Mouse (Mus musculus) effector memory CD4-positive, alpha-beta T cell, adult 7 months (primary cell): ENCODE measurements around the gene Ccr1l1. TPM values are rescaled to one million over a fixed set of nuclear protein-coding genes. Genes with fewer than 3 reads are reported as not detected.

ENCODE experiments used
- polyA plus RNA-seq: library from polyadenylated mRNA; unstranded; fragments of 100-300 nt; shearing (Covaris generic); gene quantifications from one replicate; pipeline ENCODE4 v1.2.1, GENCODE M21; 2017

The Ccr1l1 gene
- not detected for polyA plus RNA-seq

DNA sequence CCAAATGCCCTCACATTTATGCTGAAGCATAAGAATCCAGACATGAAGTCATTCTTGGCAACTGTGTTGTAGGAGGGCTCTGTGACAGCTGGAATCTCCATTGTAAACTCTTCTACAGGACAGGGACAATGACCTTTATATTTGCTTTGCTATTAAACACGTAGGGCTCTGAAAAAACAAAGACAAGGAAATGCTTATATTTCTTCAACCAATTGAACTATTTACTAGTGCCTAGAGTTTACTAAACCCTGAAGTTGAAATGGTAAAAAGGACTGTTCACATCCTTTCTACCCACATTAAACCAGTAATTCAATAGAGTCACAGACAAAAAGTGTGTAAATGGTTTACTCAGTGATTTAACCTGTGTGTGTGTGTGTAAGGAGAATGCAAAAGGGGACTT lies at the start of gene Ccr1l1:
Ccr1l1 (minus strand) TSS at position 101 of the 400 bp plus-strand sequence.

DNA sequence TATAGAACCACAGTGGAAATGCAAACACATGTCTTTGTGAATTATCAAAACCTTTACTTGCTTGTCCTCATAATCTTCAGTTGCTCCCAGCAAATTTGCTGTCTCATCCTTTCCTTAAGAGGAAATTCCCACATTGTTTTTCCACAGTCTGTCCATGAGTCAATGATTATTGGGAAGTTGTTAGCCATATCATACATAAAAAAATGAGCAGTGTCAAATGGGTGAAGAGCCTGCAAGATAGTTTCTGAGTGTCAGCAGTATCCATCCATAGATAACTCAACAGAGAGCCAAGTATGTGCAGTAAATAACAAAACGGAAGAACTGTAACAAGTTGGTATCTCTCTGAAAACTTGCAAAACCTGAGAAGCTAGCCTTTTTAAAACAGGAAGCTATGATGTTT lies 43.5 kb upstream of the Ccr1l1 start, which contains the start of gene Ccr3:
Ccr3 (plus strand) TSS at position 301 of the 400 bp plus-strand sequence.

GRCm38 (mm10) chr9:123968290-123968912 lies 9.8 kb downstream of the Ccr1l1 start, which contains the start of gene Ccr1:
TSS of gene Ccr1 (minus strand) at chr9:123968692.

Other genes starting within 250 kb of the Ccr1l1 start
- 300 TPM for gene Cxcr6, start 171.9 kb downstream of the Ccr1l1 start, polyA plus RNA-seq
- gene Fyco1, start 126.5 kb downstream of the Ccr1l1 start, polyA plus RNA-seq, result 33.4 TPM
- gene Xcr1, start 116.4 kb downstream of the Ccr1l1 start, polyA plus RNA-seq, result 2.0 TPM
- 0.27 TPM for gene Ccr1, start 9.7 kb downstream of the Ccr1l1 start, polyA plus RNA-seq
- gene Ccr3, start 43.6 kb upstream of the Ccr1l1 start, polyA plus RNA-seq, result not detected
- gene Ccr2, start 123.5 kb upstream of the Ccr1l1 start, polyA plus RNA-seq, result 37.1 TPM
- gene Ccr5, start 143.1 kb upstream of the Ccr1l1 start, polyA plus RNA-seq, result 40.9 TPM